Mouse (Mus musculus): ENCODE measurements around the gene Wnt7b.

DNA sequence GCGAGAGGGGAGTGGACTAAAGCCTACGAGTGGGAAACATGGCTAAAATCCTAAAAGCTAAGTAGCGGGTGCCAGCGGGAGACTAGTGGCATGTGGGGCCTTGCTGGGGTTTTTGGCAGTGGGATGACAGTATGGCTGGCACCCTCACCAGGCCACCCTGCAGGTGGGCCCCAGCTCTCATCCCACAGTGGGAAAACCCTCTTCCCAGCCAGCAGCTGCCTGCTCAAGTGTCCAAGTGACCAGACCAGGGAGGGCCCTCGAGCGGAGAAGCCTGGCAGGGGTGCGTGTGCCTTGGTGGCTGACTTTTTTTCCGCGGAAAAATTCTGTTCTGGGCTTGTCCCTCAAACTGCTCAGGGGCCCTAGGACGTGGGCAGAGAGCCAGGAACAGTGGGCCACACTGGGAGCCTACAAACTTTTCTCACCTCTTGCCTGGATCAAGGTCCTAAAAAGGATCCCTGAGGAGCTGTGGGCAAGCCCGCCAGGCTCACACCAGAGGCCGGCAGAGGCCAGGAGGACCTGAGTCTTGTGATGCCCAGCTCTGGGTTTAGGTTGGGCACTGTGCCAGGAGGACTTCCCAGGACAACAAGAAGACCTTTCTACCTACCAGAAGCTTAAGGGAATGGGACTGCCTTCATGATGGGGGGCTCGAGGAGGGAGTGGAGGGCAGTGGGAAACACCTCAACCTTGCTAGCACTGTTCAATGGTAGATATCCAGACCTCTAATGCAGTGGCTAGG is 18.1 kb downstream of the Wnt7b start:
- TF ChIP-seq CTCF (IDR thresholded peaks at IDR 0.05) (no peak), EP300 (IDR thresholded peaks at IDR 0.05) (no peak)
